Mouse (Mus musculus) megakaryocyte, adult 5-6 weeks (primary cell): ENCODE results near the gene Nme3. TPM values are rescaled to one million over a fixed set of nuclear protein-coding genes. Genes with fewer than 3 reads are reported as not detected.

ENCODE experiments used
- ATAC-seq: 2 replicates; pipeline ENCODE4 v1.8.0; 2016; ENCODE audit warnings: mild to moderate bottlenecking, inconsistent platforms; ENCODE audit not compliant: poor library complexity, severe bottlenecking
- total RNA-seq, 2 experiments: library from RNA; stranded (forward) in 1 of 2; stranded (reverse) in 1 of 2; fragments of 153-499, 151-499 nt in 1 of 2; fragments of 221-1000, 200-1000 nt in 1 of 2; gene quantifications; 2 replicates each; pipeline versions ENCODE4 v1.2.3 to v1.2.4; 2015 to 2017

Gene Nme3
- 27.2 and 28.2 TPM in 2 replicates for total RNA-seq (2015)
- total RNA-seq (2017), result 40.9 and 45.5 TPM in 2 replicates

DNA sequence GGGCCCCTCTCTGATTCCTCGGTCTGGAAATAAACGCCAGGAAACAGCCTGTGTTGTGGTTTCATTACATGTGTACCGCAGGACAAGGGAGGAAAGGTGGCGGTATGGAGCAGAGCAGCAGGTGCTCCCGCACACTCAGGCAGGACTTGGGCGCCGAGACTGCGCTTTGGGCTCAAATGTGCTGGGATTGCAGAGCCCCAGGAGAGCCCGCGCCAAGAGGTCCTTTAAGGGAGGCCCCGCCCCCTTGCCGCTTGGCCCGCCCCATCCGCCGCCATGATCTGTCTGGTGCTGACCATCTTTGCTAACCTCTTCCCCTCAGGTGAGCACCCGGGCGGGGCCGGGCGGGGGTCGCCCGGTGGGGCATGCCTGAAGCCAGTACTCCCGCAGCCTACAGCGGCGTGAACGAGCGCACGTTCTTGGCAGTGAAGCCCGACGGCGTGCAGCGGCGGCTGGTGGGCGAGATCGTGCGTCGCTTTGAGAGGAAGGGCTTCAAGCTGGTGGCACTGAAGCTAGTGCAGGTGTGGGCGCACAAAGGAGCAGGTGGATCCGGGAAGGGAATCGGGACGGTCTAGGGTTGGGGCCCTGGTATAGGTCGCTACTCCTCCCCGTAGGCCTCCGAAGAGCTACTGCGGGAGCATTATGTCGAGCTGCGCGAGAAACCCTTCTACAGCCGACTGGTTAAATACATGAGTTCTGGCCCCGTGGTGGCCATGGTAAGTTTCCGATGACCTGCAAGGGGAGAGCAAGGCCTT lies at the start of gene Nme3:
Nme3 (plus strand) TSS at position 260 of the 752 bp plus-strand sequence.
- peak; percentile 74 for ATAC-seq

DNA sequence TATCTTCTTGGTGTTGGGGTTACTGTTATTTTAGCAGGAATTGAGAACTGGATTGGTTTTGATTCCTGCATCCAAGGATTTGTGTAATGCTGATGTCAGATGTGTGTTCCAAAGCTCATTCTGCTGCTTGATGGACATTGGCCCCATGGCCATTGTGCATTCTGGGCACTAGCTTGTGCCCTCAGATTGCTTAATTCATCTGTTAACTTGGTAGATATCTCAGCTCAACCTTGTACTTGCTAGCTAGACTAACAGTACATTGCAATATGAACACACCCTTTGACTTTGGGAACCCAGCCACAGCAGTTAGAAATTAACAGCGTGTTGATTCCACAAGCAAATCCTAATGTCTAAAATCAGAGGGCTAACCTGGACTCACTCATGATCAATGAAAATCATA lies 48.9 kb upstream of the Nme3 start:
- no peak for ATAC-seq

DNA sequence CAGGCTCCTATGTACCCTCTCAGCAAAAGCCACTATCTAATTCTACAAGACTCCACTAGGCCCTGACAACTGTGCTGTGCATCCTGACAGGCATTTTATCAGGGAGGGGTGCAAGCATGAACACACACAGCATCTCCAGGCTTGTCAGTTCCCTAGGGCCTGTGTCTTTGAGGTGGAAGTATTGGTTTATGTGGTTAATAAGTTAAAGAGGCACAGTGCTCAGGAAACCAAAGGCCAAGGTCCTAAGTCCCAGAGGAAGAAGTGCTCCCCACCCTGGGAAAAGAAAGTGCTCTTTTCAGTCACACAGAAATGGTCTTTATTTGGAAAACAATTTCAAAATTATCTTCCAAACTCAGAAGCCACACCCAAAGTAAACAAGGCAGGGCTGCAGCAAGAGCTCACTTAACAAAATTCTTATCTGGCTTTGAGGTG lies 47.7 kb upstream of the Nme3 start:
- no peak for ATAC-seq

DNA sequence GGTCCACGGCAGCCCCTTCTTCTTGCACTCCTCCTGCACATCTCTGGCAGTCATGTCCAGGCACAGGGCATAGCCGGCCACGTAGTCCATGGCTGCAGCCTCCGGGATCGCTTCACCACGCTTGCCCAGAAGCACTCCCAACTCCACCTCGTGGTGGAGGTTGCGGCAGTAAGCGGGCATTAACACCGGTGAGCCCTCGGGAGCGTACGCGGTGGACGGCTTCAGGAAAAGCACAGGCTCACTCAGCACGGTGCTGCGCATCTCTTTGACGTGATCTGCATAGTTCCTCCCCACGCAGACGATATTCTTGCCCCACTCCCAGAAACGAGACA lies 46.6 kb upstream of the Nme3 start:
- ATAC-seq, result no peak; the same call in 1 of the 2 replicates

DNA sequence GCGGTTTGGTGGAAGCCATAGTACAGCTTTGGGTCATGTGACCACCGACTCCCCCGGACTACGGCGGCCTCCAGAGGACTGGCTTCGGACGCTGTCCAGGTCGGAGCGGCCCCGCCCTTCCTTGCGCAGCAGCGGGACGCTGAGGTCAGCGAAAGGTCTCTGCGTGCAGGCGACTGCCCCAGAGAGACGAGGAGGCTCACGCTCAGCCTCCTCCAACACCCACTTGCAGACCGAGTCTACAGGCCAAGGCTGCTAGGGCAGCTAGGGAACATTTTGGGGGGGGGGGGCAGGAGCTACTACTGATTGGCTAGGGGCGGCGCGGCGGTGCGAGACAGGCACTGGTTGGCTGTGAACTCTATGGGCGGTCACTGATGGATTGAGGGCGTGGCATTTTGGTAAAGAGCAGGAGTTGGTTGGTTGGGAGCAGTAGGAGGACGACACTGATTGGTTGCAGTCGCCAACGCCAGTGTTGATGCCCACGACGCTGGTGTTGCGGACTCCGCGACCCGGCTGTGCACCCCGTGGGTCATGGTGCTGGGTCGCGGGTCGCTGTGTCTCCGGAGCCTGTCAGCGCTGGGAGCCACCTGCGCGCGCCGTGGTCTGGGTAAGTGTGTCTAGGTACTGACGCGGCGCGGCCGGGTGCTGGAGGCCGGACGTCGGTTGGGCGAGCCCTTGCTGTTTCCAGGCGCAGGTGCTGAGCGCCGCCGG lies 46.1 kb upstream of the Nme3 start, which contains the start of gene Fahd1:
Fahd1 (minus strand) TSS at position 300 of the 708 bp plus-strand sequence.
- peak; percentile 93 for ATAC-seq

DNA sequence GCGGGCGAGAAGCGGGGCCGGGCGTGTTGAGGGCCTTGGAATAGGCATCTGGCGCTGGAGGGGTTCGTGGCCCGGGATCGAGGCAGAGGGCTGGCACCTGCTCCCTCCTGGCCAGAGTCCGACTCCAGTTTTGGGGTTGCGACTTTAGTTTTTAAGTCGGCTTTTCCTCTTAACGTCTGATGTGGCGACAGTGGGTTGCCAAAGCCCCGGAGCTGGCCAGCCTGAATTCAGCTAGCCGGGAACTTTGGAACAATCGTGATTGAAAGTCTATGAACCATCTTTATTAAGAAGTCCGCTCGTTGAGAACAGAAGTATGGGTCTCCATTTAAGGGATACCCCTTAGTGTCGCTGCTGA lies 45.5 kb upstream of the Nme3 start:
- no peak for ATAC-seq

DNA sequence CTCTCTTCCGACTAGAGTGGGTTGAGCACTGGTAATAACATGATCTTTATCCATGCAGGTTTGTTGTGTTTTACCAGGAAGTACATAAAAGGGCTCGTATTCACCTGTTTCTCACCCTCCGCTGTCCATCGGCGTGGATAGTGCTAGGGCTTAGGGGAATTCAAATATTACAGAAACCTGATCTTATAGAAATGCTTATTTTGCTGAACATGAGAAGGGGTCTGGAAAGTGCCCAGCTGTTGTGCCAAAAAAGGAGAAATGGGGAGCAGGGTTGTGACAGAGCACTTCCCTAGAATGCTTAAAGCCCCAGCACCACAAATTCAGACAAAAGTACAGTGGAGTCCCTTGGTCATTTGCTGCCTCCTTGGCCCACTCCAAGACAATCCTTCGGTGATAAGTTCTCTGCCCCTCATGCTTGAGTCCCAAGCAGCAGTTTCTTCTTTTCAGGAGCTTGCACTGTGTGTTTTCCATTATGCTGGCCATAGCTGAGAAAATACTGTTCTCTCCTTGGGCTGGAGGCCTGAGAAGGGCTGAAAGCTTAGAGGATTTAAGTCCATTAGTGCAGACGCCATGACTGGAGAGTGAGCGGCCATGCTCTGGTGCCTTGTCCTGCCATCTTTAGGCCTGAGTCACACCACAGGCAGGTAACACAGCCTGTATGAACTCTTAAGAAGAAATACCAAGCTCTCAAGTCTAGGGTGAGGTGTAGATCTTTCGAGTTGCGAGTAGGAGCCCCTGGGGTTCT lies 44.7 kb upstream of the Nme3 start:
- no peak for ATAC-seq

DNA sequence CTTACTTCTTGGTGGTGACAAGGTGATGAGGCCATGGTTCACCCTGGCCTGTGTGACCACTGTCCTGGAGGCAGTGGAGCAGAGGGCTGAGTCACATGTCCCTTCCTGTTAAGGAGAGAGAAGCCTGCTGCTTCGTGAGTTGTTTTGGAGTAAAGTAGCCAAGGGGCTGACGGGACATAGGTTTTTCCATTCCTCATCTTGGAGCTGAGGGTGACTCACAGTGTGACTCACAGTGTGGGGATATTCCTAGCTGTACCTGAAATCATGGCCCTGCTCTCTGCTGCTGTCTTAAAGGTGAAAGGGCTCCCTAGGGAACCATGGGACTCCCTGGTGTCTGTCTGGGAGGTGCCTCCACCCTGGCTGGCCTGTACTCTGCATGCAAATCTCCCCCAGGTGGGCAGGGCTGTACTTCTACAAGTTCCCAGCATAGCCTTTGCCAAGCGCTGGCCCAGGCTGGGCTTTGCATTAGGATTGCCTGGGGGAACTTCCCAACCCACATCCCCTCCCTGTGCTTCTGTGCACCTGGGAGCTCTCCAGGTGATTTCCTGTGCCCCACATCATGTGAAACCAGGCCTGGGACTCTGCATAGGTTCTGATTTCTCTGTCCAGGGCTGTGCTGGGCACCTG lies 40.3 kb upstream of the Nme3 start:
- no peak for ATAC-seq

DNA sequence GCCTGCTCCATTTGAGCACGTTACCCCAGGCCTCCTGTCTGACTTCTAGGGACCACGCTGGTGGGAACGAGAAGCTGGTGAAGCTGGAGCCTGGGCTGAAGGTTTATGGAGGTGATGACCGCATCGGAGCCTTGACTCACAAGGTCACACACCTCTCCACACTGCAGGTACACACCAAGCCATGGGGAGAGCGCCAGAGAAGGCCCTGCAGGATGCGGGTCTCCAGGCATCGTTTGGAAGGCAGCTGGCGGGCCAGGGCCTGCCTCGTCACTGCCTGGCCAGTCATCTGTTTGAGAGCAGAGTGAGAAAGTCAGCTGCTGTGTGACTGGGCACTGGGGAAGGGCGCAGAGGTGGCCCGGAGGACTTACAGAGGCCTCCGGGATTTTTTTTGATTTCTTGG lies 39.7 kb upstream of the Nme3 start:
- ATAC-seq, result no peak

DNA sequence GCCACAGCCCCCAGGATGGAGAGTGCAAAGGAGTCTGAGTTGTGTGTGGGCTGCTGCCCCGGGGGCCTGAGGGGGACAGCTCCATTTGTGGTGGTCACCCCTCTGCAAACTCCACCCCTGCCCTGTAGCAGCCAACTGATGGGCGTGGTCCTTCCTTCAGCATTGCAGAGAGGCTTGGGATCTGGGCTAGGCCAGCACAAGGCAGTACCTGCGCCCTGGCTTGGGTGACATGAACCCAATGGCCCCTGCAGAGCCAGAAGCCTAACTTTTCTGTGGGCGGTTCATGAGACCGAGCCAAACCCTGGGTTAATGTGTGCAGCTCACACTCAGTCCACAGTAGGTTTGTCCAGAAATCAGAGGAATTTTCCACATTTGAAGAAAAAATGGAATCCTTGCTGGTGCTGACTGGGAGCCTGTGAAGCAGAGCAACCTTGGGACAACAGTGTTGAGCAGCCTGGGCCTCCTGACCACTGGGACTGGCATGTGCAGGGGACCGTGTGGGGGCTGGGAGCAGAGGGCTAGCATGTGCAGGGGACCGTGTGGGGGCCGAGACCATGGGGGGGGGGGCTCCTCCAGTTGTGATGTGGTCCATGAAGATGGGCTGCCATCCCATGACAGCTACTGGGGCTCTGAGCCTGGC lies 38.3 kb upstream of the Nme3 start:
- no peak for ATAC-seq

DNA sequence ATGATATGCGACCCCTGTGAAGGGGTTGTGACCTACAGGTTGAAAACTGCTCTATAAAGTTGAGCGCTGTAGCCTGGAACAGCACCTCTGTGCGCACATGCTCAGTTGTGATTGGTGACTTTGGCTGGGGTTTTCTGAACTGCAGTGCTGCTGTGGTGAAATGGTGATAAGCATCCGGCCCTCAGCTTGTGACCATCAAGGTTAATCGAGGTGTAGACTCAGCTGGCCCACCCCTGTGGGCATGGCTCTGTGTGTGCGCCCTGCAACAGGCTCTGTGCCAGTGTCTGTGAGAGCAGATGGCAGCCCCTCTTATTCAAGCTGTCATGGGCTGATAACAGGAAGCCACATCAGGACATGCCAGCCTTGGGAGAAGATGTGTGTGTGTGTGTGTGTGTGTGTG lies 37.3 kb upstream of the Nme3 start:
- peak; percentile 56 for ATAC-seq

DNA sequence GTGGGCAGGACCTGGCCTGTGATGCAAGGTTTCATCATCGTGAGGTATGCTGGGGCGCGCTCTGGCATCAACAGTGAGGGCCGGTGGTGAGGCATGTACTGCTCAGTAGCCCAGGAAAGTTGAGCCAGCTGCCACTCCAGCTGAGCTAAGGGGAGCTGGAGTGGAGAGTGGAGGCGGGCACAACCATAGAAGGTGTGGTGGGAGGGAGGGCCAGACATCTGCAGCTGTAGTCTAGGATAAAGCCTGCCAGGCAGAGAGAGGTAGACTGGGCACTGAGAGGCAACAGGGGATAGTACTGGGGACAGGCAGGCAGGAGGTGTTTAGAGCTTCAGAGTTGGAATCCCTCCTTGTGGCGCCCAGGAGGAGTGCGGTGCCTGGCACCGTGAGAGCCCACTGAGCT lies 36.2 kb upstream of the Nme3 start:
- ATAC-seq, result 0 out of 2 replicates have a peak, but pooled peaks have one; percentile 12

DNA sequence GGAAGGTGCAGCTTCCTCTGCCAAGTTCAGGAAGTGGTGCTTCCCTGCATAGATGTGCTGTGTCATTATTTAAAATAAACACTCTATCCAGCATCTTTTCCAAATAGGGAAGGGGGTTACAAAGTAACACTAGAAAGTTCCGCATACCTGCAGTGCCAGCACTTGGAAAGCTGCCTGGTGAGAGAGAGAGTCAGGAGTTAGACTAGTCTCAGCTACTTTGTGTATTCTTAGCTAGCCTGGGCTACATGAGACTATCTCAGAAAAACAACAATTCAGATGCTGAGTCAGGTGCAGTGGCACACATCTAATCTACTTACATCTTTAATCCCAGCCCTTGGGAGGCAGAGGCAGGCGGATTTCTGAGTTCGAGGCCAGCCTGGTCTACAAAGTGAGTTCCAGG lies 34.5 kb upstream of the Nme3 start:
- ATAC-seq, result no peak

DNA sequence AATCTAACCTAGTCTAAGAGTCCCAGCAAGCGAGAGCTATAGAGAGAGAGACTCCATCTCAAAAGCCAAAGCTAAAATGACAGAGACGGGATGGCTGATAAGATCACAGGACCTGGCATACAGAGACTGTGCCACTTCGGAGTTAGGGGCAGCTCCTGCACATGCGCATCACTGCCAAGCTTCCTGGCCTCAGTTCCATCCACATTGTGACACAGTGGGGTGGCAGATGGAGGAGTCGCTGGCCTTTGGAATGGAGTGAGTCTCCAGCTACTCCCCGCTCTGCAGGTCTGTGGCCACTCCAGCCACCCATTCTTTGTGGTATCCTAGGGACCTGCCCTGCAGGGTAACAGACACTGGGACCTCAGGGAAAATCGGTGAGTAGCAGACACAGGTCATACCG lies 30.5 kb upstream of the Nme3 start, which contains the start of gene Igfals:
Igfals (plus strand) TSS at position 222 of the 400 bp plus-strand sequence.
- no peak for ATAC-seq

DNA sequence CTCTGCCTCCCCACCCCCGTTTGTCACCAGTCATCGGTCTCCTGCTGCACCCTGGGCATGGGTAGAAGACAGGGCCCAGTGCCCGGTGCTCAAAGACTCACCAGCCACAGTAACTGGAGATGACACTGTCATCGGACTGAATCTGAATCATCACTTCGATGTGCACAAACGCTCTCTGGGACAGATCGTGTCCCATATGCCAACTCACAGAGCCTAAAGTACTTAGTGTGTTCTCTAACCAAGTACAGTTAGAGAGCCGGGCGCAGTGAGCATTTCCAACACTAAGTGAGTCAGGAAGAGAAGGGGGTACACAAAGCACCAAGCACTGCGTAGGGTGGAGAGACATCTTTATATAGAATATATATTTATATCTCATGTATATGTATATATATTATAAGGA lies 28.4 kb upstream of the Nme3 start:
- no peak for ATAC-seq

DNA sequence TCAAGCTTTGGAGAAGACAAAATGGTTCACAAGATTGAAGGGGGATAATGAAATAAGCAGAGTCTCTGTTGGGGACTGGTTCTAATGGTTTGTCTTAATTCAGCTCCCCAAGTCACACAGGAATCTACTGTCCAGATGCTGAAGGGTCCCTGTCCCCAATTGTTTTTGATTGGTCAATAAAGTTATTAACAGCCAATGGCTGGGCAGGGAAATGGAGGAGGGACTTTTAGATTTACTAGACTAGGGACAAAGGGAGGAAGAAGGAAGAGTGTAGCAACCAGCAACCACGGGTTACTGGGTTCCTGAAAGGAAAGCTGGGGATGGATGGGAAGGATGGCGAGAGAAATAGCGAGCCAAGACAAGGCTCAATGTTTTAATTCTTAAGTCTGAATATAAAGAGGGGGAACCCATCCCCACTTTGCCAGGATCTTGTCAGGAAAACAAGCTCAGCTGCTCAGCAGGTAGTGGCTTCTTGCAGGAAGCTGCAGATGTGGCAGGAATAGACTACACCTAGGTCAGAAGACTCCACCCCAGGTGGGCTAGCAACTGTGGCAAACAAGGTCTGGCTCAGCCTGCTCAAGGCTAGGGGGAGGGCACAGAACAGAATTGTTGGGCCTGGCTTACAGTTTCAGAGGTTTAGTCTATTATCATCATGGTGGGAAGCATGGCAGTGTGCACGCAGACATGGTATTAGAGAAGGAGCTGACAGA lies 22.4 kb upstream of the Nme3 start:
- ATAC-seq, result no peak

DNA sequence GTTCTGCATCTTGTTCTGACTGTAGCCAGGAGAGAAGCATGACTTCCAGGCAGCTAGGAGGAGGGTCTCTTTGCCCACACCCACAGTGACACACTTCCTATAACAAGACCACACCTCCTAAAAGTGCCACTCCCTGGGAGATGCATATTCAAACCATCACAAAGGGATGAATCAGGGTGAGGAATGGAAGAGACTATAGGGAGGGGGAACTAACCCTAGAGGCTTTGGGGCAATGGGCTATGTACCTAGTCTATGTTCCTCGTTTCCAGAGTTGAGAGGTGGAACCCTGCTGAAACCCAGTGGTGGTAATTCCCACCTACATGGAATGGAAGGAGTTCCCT lies 21.9 kb upstream of the Nme3 start:
- ATAC-seq, result no peak

DNA sequence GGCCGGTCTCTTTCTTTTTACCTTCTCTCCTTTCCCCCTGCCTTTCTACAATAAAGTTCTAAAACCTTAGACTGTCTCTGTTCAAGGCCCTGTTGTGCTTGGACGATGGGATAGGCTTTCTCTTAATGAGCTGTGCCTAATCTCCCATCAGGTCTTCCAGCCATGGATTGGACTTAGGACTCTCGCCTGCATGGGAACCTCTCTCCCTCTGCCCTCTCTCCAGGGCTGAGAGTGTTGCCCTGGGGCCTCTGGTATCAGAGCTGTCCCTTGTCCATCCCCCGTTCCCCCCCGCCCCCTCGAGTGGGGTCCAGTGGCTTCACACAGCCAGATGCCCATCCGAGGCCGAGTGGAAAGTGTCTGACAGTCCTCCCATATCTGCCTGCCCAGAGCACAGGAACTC lies 21.3 kb upstream of the Nme3 start:
- no peak for ATAC-seq

DNA sequence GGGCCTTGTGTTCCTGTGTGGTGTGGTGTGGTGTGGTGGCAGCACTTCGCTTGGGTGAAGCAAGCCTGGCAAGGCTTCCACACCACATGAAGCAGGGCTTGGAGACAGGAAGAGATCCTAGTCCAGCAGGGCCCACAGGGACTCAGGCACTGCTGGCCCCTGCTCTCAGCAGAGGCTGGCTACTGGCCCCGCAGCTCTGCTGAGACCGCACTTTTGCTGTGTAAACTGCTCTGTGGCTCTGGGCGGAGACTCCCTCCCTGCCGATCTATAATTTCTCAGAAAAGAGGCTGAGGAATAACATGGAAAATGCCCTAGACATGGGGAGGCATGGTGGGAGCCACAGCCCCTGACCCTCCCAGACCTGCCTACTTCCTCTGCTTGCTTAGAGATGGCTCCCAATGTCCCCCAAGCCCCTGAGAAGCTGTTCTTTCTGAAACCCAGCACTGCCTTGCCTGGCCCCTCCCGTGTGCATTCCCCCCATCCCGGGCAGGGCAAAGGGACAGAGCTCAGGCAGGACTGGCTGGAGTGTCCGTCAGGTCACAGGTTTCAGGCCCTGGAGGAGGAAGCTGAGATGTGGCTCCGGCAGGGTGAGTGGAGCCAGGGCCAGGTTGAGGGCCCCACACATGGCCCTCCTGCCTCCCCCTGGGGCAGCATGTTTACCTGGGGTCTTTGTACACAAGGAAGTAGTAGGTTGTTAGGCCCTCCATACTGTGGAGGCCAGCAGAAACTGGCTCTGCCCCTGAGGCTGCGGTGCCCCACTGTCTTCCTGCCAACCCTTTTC lies 18.8 kb upstream of the Nme3 start:
- ATAC-seq, result no peak

DNA sequence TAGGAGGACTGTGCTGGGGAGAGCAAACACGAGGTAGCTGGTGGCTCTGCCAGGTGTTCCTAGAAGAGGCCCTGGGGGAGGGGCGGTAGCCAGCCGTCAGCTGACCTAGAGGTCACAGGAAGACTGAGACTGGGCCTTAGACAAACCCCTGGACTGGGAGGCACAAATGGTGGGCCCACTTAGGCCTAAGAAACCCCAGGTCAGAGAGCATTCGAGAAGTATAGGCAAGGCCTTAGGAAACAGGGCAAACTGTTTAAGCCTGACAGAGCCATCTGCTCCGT lies 18.2 kb upstream of the Nme3 start:
- ATAC-seq, result no peak
